Mouse (Mus musculus) spleen, postnatal 4 days (tissue): ENCODE data around the gene Krtap28-13.

Experiments used
- DNase-seq, 2 experiments: peaks; one replicate each; pipeline ENCODE4 v3.0.0; 2022; ENCODE audit warnings: low spot score in 2 of 2

Gene Krtap28-13

DNA sequence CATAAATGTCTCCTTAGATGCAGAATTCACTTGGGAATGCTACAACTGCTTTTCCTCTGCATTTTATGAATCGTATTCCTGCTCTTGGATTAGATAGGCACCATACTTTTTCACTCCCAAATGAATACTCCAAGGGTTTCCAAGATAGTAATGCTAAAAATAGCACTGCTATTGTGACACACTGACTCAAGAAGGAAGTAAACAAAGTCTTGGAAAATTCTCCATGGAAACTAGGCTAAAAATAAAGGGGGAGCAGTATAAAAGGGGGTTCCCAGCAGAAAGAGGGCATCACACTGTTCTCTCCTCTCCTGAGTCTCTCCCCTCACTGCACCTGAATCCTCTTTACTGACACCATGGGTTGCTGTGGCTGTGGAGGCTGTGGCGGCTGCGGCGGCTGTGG lies at the start of gene Krtap28-13:
Krtap28-13 (plus strand) TSS at position 288 of the 400 bp plus-strand sequence.
- no peak for DNase-seq

DNA sequence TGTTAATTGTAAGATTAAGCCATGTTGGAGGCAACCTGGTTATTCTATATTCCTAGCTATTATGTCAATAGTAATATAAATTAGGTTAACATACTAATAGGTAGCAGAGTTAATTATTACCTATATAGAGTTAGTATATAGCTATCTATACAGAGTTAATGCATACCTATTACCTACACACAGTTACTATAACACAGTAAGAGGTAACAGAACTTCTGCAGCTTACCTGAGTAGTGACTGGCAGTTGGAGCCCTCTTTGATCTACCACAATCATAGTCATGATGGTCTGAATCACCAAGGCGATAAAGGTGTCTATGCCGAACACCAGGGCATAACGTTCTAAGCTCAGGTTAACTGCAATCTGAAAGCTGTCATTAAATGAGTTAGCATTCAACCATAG lies 46.3 kb upstream of the Krtap28-13 start:
- no peak for DNase-seq

DNA sequence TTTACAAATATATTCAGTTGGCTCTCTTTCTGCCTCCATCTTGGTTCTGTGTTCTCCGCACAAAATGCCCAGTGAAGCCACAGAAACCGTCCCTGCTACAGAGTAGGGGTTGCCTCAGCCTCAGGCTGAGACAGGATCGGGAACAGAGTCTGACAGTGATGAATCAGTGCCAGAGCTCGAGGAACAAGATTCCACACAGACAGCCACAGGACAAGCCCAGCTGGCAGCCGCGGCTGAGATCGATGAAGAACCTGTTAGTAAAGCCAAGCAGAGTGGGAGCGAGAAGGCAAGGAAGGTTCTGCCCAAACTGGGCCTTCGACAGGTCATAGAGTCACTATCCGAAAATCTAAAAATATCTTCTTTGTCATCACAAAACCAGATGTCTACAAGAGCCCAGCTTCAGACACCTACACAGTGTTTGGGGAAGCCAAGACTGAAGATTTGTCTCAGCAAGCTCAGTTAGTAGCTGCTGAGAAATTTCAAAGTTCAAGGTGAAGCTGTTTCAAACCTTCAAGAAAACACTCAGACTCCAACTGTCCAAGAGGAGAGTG lies 45.3 kb upstream of the Krtap28-13 start:
- peak in 1 of 2 experiments; percentile 42 for DNase-seq

DNA sequence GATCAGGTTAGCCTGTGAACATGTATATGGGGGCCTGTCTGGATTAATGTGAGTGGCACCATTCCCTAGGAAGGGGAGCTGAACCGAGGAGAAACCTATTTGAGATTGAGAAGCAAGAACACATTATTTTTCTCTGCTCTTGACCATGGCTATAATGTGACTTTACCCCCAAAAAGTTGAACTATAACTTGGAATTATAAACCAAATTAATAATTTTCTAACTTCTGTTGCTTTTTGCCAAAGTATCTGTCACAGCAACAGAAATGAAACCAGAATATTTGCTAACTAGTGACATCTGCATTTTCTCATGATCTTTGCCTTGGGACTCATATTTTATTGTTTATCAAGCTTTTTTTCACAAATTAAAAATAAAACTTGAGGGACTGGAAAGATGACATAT lies 44.2 kb upstream of the Krtap28-13 start:
- DNase-seq: no peak

DNA sequence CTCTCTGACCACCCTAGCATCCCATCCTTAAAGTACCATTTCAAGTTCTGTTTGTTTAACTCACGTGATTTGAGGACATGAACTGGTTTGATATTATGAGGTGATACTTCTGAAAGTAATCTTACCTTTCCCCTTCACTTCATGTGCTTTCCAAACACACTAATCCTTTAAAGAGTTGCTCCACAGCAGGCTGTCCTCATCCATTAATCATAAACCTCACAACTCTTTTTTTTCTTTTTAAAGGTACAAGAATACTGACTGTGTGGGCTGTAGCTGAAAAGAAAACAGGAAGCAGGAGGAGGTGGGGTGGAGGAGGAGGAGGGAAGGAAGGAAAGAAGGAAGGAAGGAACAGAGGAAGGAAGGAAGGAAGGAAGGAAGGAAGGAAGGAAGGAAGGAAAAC lies 28.8 kb upstream of the Krtap28-13 start:
- DNase-seq: no peak

DNA sequence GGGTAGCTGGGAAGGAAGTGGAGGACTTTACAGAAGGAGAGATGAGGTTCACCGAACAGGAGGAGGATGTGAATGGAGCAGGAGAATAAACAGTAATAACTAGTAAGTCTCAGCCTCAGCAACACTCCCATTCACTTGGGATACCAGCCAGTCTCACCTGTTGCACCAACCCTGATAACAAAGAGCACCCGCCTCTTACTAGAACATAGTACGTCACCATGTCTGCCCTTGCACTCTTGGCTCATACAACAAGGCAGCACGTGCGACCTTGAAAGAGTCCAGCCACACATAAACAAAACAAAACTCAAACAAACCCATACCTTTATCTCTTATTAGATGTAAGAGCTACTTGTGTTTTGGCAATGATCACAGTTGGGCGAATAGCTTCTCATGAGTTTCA lies 28.2 kb upstream of the Krtap28-13 start:
- DNase-seq: no peak

DNA sequence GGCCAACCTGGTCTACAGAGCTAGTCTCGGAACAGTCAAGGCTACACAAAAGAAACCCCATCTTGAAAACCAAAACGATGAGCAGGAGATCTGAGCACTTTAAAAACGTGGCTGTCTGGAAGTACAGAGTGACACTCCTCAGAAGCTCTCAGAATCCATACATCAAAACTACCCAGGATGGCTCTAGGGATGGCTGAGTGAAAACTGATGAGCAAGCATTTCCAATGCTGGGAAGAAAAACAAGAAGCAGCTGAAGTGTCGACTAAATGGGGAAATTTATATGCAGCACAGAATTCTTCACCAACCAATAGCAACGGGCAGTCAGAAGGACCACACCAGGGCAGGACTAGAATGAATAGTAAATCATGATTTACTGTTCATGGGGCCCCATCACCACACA lies 26.2 kb upstream of the Krtap28-13 start:
- DNase-seq: no peak

DNA sequence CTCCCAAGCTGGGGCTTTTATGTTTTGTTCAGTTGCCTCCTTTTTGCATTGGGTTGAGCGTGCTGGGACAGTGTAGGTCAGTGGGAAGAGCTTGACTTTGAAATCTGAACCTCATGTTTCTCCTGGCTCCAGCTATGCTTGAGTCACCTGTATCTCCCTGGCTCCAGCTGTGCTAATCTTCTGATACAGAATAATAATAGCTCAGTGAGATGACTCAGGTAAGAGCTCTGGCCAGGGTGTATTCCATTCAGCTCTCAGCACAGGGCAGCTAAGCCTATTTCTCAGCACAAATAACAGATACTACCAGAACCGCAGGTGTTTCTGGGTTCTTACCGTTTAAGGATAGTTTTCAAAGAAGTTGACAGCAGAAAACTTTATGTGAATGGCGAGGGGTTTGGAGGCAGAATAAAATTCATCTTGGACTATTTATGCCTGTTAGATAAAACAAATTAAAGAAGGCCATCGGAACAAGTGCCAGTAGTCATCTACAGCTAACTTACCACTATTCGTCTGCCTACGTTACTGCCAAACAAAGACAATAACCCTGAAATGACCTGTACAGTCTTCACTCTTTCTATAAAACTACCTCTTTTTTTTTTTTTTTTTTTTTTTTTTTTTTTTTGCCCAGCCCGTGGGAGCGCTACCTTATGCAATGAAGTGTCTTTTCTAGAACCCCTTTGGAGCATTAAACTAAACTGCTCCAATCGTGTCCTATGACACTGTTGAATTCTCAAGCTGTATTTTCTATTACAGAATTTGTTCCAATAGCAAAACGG lies 23.6 kb upstream of the Krtap28-13 start:
- no peak for DNase-seq

DNA sequence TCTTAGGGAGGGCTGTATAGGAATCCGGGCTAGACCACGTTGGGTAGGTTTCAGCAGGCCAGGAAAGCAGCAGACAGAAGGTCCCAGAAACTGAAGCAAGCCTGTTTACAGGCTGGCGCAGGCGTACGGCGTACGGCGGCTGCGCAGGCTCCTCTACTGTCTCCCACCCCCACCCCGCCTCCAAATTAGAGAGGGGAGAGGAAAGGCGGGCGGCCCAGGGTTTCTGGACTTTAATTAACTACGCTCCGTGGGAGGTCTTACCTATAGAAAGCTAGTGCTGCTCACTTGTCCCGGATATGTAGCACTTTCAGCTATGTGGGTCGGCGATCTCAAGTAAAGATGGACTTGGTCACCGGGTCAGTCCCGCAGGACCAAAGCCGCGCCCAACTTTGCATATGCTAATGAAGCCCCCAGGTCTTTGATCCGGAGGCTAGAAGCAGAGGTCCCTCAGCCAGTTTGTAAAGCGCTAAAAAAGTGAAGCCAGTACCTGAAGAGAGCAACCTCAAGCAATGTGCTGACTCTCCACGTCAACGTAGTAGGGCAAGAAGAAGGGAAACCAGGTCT lies 22.5 kb upstream of the Krtap28-13 start, which contains the start of gene Slc19a3:
Slc19a3 (minus strand) TSS at position 340 of the 564 bp plus-strand sequence.
- no peak for DNase-seq

DNA sequence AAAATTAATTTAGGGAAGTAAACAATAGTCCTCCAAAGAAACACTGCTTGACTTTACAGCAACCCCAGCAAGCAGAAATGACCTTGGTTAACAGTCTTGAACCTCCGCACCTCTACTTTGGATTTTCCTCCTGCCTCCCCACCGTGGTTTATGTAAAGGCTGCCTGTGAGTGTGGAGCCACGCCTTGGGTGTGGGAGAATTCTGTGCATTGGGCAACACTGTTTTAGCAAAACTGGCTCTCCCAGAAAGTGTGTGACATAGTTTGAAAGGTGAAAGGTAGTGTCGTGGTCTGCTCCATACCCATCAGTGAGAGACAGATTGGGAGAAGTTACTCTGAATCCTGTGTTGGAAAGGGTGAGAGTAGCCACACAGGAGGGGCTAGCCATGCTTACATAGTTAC lies 21.6 kb upstream of the Krtap28-13 start:
- DNase-seq: no peak

DNA sequence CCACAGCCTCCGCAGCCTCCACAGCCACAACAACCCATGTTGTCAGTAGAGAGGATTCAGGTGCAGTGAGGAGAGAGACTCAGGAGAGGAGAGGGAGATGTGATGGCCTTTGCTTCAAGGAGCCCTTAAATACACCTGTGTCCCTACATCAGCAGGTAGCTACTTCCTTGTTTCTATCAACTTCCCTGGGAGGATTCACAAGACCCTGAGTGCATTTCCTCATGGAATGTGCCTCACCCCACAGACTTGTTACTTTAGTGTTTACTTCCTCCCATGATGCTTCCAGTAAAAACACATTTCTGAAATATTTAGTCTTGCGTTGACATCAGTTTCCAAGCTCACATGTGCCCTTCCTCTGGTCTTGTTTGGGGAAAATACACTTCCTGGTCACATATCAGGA lies 18.4 kb upstream of the Krtap28-13 start, which contains the start of gene Krtap28-10:
Krtap28-10 (minus strand) TSS at position 101 of the 400 bp plus-strand sequence.
- no peak for DNase-seq

DNA sequence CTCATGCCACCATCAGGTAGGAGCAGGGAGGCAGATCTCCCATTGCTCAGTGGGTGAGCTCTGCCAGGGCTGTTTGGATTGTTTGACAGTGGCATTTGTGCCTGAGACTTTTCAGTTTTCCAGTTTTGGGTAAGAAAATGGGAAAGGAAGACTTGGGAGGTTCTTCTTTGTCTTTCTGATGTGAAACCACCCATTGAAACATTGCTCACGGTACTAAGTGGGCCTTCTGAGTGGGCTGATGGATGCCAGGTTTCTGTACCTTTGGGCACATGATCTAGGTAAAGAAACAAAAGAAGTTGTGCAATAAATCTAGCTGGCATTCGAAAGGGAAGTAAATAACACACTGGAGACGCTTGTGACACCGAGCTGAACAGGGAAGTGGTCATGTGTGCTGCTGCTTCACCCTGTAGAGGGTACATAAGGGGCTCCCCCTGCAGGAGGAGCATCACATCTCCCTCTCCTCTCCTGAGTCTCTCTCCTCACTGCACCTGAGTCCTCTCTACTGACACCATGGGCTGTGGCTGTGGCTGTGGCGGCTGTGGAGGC lies 15.8 kb upstream of the Krtap28-13 start, which contains the start of gene Gm47969:
Gm47969 (plus strand) TSS at position 51 of the 546 bp plus-strand sequence.
- DNase-seq: no peak

DNA sequence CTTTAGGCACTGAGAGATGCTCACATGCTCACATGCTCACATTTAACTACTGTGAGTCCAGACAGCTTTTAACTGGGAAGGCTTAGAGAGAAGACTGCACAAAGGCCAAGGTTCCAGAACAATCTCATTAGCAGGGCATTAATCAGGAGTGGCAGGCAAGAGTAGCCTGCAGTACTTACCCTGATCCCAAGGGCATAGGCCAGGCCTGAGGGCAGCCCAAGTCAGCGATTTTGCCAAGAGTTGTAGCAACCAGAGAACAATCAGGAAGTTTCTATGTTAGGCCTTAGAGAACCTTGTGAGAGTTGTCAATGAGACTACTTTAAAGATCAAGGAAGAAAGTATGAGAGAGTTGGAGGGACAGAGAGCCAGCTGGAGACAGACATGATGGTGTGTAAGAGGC lies 2.2 kb upstream of the Krtap28-13 start:
- no peak for DNase-seq

DNA sequence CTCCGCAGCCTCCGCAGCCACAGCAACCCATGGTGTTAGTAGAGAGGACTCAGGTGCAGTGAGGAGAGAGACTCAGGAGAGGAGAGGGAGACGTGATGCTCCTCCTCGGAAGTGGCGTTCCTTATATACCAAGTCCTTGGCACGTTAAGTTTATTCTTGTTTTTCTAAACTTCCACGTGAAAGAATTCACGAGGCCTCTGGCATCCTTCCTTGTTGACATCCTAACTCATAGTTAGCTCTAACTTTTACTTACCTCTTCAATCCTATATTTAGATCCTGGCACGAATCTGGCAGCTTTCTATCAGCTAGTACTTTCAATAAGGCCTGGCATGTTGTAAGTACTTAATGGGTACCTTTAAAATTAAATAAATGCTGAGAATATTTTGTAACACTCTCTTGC lies 1.5 kb upstream of the Krtap28-13 start, which contains the start of gene A030005K14Rik:
A030005K14Rik (minus strand) TSS at position 101 of the 400 bp plus-strand sequence.
- DNase-seq: no peak

DNA sequence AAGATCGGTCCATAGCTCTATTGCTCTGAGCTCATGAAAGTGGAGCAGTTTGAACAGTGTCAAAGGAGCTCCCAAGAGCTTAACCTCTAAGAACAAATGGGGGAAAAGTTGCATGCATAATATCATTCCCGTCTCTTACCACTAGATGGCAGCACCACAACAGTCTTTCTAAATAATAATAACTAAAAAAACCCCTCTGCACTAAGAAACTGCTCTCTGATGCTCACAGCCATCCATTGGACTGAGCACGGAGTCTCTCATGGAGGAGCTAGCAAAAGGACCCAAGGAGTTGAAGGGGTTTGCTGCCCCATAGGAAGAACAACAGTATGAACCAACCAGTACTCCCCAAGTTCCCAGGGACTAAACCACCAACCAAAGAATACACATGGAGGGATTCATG lies 4.1 kb downstream of the Krtap28-13 start:
- no peak for DNase-seq

DNA sequence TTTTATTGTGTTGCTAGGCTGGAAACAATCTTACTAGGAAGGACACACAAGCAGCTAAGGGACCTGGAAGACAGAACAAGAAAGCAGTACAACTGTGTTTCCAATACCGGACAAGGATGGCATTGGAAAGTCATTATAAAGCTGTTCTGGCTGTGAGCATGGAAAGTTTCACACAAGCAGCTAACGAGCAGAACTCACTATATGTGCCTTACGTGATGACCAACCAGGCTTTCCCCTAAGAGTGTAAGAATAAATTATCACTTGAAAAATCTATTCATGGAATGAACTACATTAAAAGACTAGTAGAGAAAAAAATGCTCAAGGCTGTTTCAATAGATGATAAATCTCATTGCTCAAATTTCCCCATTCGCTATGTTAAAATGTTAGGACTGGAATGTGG lies 5.8 kb downstream of the Krtap28-13 start:
- DNase-seq: no peak

DNA sequence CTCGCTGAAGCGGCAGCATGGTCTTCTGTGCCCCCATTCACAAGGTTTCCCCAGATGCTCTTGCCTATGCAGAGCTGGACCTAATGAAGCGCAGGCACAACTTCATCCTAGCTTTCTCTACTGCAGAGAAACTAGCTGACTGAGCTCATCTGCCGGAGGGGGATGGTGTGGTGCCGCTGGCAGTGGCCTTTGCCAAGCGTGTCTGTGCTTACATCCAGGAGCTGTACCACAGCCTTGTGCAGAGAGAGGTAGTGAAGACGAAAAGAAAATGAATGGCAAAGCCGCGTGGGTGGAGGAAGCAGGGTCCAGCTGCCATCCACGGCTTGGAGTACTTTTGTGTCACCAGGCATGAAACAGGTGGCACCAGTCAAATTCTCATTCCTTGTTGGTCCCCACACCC lies 6.5 kb downstream of the Krtap28-13 start:
- DNase-seq: no peak

DNA sequence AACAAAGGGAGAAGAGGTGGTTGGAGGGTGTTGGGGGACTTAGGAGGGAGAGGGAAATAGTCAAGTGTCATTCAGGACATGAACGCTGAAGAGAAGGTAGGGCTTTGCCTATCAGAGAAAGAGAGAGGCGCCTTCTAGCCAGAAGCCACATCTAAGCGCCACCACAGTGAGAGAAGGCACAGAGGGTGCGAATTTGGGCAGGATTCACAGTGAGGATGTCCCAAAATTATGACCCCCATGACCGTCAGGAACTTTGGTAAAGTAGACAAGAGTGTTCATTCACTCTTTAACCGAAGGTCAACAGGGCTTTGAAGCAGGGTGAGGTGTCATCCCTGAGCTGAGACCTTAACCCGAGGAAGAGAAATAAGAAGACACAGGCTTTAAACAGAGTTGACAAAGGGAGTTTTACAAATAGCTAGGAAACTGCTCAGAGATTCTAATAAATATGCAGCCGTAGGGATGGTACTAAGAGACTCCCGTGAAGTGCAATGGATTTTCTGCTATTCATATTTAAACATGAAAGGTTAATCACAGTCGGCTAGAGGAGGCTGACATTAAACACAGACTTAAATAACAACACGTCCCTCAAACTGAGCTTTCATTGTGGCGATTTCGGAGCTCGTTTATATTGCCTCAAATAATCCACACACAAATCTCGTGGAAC lies 14.9 kb downstream of the Krtap28-13 start:
- DNase-seq: no peak

DNA sequence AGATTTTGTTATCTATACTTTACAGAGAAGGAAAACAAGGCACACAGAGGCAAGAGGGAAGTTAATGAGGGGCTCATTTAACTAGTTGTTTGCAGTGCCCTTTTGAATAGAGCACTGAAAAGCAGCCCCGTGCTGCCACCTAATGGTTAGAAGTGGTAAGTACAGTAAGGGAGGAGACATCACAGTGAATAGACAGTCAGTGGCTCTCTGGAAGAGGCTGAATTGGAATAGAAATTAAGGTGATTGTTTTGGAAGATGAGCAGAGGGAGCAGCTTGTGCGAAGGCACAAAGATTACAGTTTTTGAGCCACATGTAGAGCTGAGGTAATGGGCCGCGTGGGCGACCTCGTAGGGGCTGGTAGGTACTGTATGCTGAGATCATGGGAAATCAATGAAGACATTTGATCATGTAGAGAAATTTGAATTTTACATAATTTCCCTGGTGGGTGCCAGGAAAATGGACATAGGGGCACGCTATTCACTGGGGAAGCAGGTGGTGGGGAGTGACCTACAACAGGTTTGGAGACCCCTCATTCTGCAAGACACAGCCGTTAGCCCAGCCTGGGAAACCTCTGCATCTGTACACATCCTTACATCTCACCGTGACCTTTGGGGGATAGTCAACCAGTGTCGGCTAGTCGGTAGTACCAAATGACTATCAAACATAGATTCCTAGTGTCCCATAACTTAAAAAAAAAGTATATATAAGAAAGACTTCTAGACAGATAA lies 15.6 kb downstream of the Krtap28-13 start:
- no peak for DNase-seq

DNA sequence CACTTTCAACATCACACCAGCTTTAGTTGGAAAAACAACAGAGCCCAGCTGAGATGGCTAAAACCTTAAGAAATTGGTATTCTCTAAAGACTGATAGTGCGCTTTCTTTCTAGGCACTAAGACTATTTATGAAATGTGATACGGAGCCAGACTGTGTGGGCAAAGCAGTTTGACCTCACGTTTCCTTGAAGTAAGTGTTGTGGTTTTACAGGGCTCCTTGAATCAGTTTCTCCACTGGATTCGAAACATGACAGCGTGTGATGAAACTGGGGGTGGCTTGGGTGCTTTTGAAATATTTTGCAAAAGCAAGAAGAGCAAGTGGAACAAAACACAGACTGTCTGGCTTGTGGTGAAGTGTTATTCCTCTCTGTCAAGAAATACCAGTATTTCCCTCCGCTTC lies 16.3 kb downstream of the Krtap28-13 start:
- DNase-seq: no peak

DNA sequence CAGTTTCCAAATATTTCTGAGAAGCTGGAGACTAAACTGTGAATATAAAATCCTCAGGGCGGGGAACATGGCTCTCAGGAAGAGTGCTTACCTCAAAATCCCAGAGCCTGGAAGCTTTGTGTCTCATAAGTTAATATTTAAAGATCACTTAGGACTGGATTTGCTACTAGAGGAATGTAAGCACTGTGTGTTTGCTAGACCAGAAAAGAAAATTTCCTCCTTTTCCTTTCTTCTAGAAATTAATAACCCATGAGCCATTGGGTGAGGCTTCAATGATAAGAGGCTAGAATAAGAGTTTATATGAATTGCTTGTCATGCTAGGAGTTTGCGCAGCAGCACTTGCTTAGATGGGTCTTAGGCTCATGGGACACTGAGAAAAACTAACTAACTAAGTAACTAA lies 24.1 kb downstream of the Krtap28-13 start:
- no peak for DNase-seq
